ENCODE assay signal across 12 mouse cellular contexts in genomic region chr5:5508231-5508630, GRCm38 (mm10). TPM values are rescaled to one million over a fixed set of nuclear protein-coding genes. Genes with fewer than 3 reads are reported as not detected.
DNase-seq lines count a peak whose midpoint lies in the region; ATAC-seq and TF ChIP-seq lines count a peak whose summit lies in the region.
"Had no signal": no experiment of that assay in that cellular context is flagged by ENCODE, and none has a peak within 500 bp of the region (broad histone marks: within the 10 kb centered on the region; RNA-seq: fewer than 3 reads in every experiment).

No protein-coding gene starts in this region.

- H3K4me2 ChIP-seq in forebrain, embryonic 11.5 days (ENCODE audit: low read depth, low read length, severe bottlenecking) = no peak overlapping the region; the same call in 1 of the 2 replicates
- H3K4me2 ChIP-seq in hindbrain, embryonic 15.5 days = peak overlapping the region; percentile 47
- peak overlapping the region; percentile 19; the same call in 1 of the 2 replicates for H3K4me2 ChIP-seq in midbrain, postnatal 0 days (ENCODE audit: low read depth, low read length, poor library complexity, severe bottlenecking)

- TF ChIP-seq CTCF in midbrain, postnatal 0 days (IDR thresholded peaks at IDR 0.05) = no peak

- 82% methylated on average over 10 of the region's 10 CpGs for WGBS in forebrain, embryonic 11.5 days
- 54% methylated on average over 10 of the region's 10 CpGs for WGBS in hindbrain, embryonic 15.5 days
- WGBS in midbrain, postnatal 0 days = 82% methylated on average over 10 of the region's 10 CpGs

- H3K36me3 ChIP-seq in ES-E14 (ENCODE audit: control insufficient read depth, insufficient read depth, low read length, poor library complexity, severe bottlenecking) = peaks cover 8% of the 10 kb centered on the region; the same call in 1 of the 2 replicates
- no peaks in the 10 kb centered on the region; the same call in 1 of the 2 replicates for H3K36me3 ChIP-seq in forebrain, embryonic 11.5 days (ENCODE audit: control insufficient read depth, insufficient read depth, low read length)
- H3K36me3 ChIP-seq in hindbrain, embryonic 15.5 days = peaks cover 5% of the 10 kb centered on the region
- H3K36me3 ChIP-seq in midbrain, postnatal 0 days (ENCODE audit: insufficient read depth, low read length) = no peaks in the 10 kb centered on the region; the same call in 1 of the 2 replicates

- H3K27me3 ChIP-seq in forebrain, embryonic 11.5 days (ENCODE audit: control insufficient read depth, insufficient read depth, low read length) = no peaks in the 10 kb centered on the region
- H3K27me3 ChIP-seq in hindbrain, embryonic 15.5 days = no peaks in the 10 kb centered on the region
- H3K27me3 ChIP-seq in midbrain, postnatal 0 days (ENCODE audit: insufficient read depth, low read length) = no peaks in the 10 kb centered on the region

- in situ Hi-C loops in ES-E14 (cut with MboI; ENCODE audit: low sequenced_read_pairs in 2 of 2, unreplicated experiment in 2 of 2) = no loop called here

- H3K9ac ChIP-seq in ES-E14 (ENCODE audit: insufficient read depth, low read depth, low read length, poor library complexity, severe bottlenecking) = peak overlapping the region; percentile 14
- H3K9ac ChIP-seq in forebrain, embryonic 11.5 days (ENCODE audit: low read length) = no peak overlapping the region
- no peak overlapping the region for H3K9ac ChIP-seq in hindbrain, embryonic 15.5 days
- no peak overlapping the region for H3K9ac ChIP-seq in midbrain, postnatal 0 days (replicated peaks; ENCODE audit: low read length, poor library complexity, severe bottlenecking)
- H3K9ac ChIP-seq: liver, postnatal 0 days had no signal

- no peak overlapping the region; the same call in 1 of the 2 replicates for H3K27ac ChIP-seq in ES-E14 (ENCODE audit: insufficient read depth, low read depth, low read length, poor library complexity, severe bottlenecking)
- H3K27ac ChIP-seq in forebrain, embryonic 11.5 days (ENCODE audit: low read depth, low read length) = peak overlapping the region; percentile 14; the same call in 1 of the 2 replicates
- 0 out of 2 replicates have a peak overlapping the region, but pooled peaks have one; percentile 21 for H3K27ac ChIP-seq in hindbrain, embryonic 15.5 days (replicated peaks)
- no peak overlapping the region for H3K27ac ChIP-seq in midbrain, postnatal 0 days (ENCODE audit: low read depth, low read length)
- H3K27ac ChIP-seq: heart, adult 2 months had no signal

- no peaks in the 10 kb centered on the region for H3K9me3 ChIP-seq in ES-E14 (ENCODE audit: control insufficient read depth, insufficient read depth, low read depth, low read length)
- no peaks in the 10 kb centered on the region for H3K9me3 ChIP-seq in forebrain, embryonic 11.5 days (ENCODE audit: control insufficient read depth, low read length)
- H3K9me3 ChIP-seq in hindbrain, embryonic 15.5 days = no peaks in the 10 kb centered on the region
- H3K9me3 ChIP-seq in midbrain, postnatal 0 days (ENCODE audit: low read length) = no peaks in the 10 kb centered on the region
- H3K9me3 ChIP-seq: G1E had no signal

- H3K4me1 ChIP-seq in ES-E14 (ENCODE audit: control insufficient read depth in 2 of 2, insufficient read depth in 2 of 2, low read length in 2 of 2, poor library complexity in 1 of 2) = peaks cover 0 to 13% of the 10 kb centered on the region in 2 experiments; a peak in 3 of 4 replicates
- peaks cover 12% of the 10 kb centered on the region for H3K4me1 ChIP-seq in forebrain, embryonic 11.5 days (replicated peaks; ENCODE audit: control insufficient read depth, insufficient read depth, low read length)
- H3K4me1 ChIP-seq in hindbrain, embryonic 15.5 days (replicated peaks) = peaks cover 9% of the 10 kb centered on the region
- H3K4me1 ChIP-seq in midbrain, postnatal 0 days (ENCODE audit: insufficient read depth, low read length) = no peaks in the 10 kb centered on the region

- no peak for DNase-seq in ES-E14 (ENCODE audit: low read depth, low spot score)
- DNase-seq in forebrain, embryonic 11.5 days (ENCODE audit: low spot score) = no peak
- DNase-seq in midbrain, postnatal 0 days (ENCODE audit: low spot score) = no peak
- DNase-seq in left cerebral cortex, postnatal 10 days (ENCODE audit: extremely low spot score in 1 of 2, low spot score in 2 of 2) = no peak
- no peak for DNase-seq in heart, adult 8-10 months (ENCODE audit: low spot score)

- peak overlapping the region; percentile 22 to 53; a peak in 3 of 4 replicates for H3K4me3 ChIP-seq in ES-E14 (ENCODE audit: insufficient read depth in 1 of 2, low read depth in 1 of 2, low read length in 2 of 2, poor library complexity in 1 of 2, severe bottlenecking in 1 of 2)
- H3K4me3 ChIP-seq in forebrain, embryonic 11.5 days (ENCODE audit: low read depth, low read length) = no peak overlapping the region
- H3K4me3 ChIP-seq in hindbrain, embryonic 15.5 days = no peak overlapping the region
- H3K4me3 ChIP-seq in midbrain, postnatal 0 days (ENCODE audit: low read depth, low read length) = no peak overlapping the region
- H3K4me3 ChIP-seq: heart, adult 2 months had no signal

- intact Hi-C loops in left cerebral cortex, postnatal 10 days (cut with DNase I) = loop anchor here (5.0 kb wide), 1 partner anchor 239 kb away; the partner anchor contains the start of gene Steap1

- ATAC-seq in forebrain, embryonic 11.5 days (replicated peaks; ENCODE audit: low FRiP score) = peak; percentile 18; the same call in 1 of the 2 replicates
- peak; percentile 45 for ATAC-seq in hindbrain, embryonic 15.5 days (ENCODE audit: low FRiP score, low read depth)
- peak; percentile 27; the same call in 1 of the 2 replicates for ATAC-seq in midbrain, postnatal 0 days (ENCODE audit: low FRiP score)
- no peak for ATAC-seq in CD4-positive, CD25-positive, alpha-beta regulatory T cell, adult 4 months

TF ChIP-seq in ES-E14, 5 proteins besides CTCF, POLR2A, EP300 and RAD21:
- TF ChIP-seq ZNF384 (IDR thresholded peaks at IDR 0.05; ENCODE audit: low read depth, low read length) (no peak), HCFC1 (IDR thresholded peaks at IDR 0.05; ENCODE audit: borderline replicate concordance, insufficient read depth, low read length) (no peak), CHD2 (IDR thresholded peaks at IDR 0.05; ENCODE audit: low read depth, low read length) (no peak), ZC3H11A (IDR thresholded peaks at IDR 0.05; ENCODE audit: borderline replicate concordance, low read depth, low read length) (no peak), MAFK (IDR thresholded peaks at IDR 0.05; ENCODE audit: insufficient read depth, low read depth, low read length) (no peak)

RNA-seq across cellular contexts. Expression of gene Cldn12, which starts 6.5 kb away (rescaled TPM):
- 42.9 and 52.7 TPM in 2 replicates for total RNA-seq in ES-E14 (2012; rRNA removed)
- polyA plus RNA-seq in forebrain, embryonic 11.5 days (2014; fragmentation: Nextera tagmentation; extraction: Ambion mirVana) = 34.9 and 41.3 TPM in 2 replicates
- 16.3 and 18.7 TPM in 2 replicates for polyA plus RNA-seq in hindbrain, embryonic 15.5 days (2015; fragmentation: Nextera tagmentation; extraction: Ambion mirVana)
- total RNA-seq in midbrain, postnatal 0 days (2014; rRNA removed) = 16.7 and 21.4 TPM in 2 replicates
- polyA plus RNA-seq in midbrain, postnatal 0 days (2015; fragmentation: Nextera tagmentation; extraction: Ambion mirVana) = 13.9 and 14.5 TPM in 2 replicates
- total RNA-seq in left cerebral cortex, postnatal 10 days (2021) = 10 to 100 TPM; 45.4 to 53.8 TPM
- total RNA-seq in heart, adult 8-10 months (2022) = 10 to 100 TPM; 13.7 to 24.2 (median 16.9) TPM
- polyA plus RNA-seq in CD4-positive, CD25-positive, alpha-beta regulatory T cell, adult 4 months (2017; shearing (Covaris generic)) = 1 to 10 TPM; 2.3 to 3.7 TPM

RNA-seq across cellular contexts. Expression of gene 1700015F17Rik, which starts 29.3 kb away (rescaled TPM):
- not detected in 2 replicates for total RNA-seq in ES-E14 (2012; rRNA removed)
- polyA plus RNA-seq in forebrain, embryonic 11.5 days (2014; fragmentation: Nextera tagmentation; extraction: Ambion mirVana) = not detected in 2 replicates
- not detected in 2 replicates for polyA plus RNA-seq in hindbrain, embryonic 15.5 days (2015; fragmentation: Nextera tagmentation; extraction: Ambion mirVana)
- 0.42 TPM in 1 of 2 replicates, not detected in the other for total RNA-seq in midbrain, postnatal 0 days (2014; rRNA removed)
- polyA plus RNA-seq in midbrain, postnatal 0 days (2015; fragmentation: Nextera tagmentation; extraction: Ambion mirVana) = 0.22 and 0.33 TPM in 2 replicates
- 1 to 10 TPM in 1 of 2 experiments, not detected in 1; 1.2 TPM for total RNA-seq in left cerebral cortex, postnatal 10 days (2021)
- total RNA-seq in heart, adult 8-10 months (2022) = not detected
- polyA plus RNA-seq in CD4-positive, CD25-positive, alpha-beta regulatory T cell, adult 4 months (2017; shearing (Covaris generic)) = not detected
- total RNA-seq: G1E; heart, adult 2 months; layer of hippocampus, adult 18-20 months had no signal
- polyA plus RNA-seq: G1E; heart, adult 2 months; limb, embryonic 11.5 days; liver, postnatal 0 days had no signal

RNA-seq across cellular contexts. Expression of gene Gtpbp10, which starts 51.1 kb away (rescaled TPM):
- total RNA-seq in ES-E14 (2012; rRNA removed) = 36.4 and 39.1 TPM in 2 replicates
- 36.0 and 40.7 TPM in 2 replicates for polyA plus RNA-seq in forebrain, embryonic 11.5 days (2014; fragmentation: Nextera tagmentation; extraction: Ambion mirVana)
- polyA plus RNA-seq in hindbrain, embryonic 15.5 days (2015; fragmentation: Nextera tagmentation; extraction: Ambion mirVana) = 17.1 and 18.3 TPM in 2 replicates
- 15.5 and 21.7 TPM in 2 replicates for total RNA-seq in midbrain, postnatal 0 days (2014; rRNA removed)
- 10.5 and 10.6 TPM in 2 replicates for polyA plus RNA-seq in midbrain, postnatal 0 days (2015; fragmentation: Nextera tagmentation; extraction: Ambion mirVana)
- 1 to 10 TPM; 9.1 to 10.0 TPM for total RNA-seq in left cerebral cortex, postnatal 10 days (2021)
- 10 to 100 TPM in 3 of 4 experiments, 1 to 10 TPM in 1; 9.1 to 13.0 (median 11.1) TPM for total RNA-seq in heart, adult 8-10 months (2022)
- polyA plus RNA-seq in CD4-positive, CD25-positive, alpha-beta regulatory T cell, adult 4 months (2017; shearing (Covaris generic)) = 10 to 100 TPM; 10.6 to 13.6 TPM

Comparison
In these comparisons a context has a peak if more than half of its experiments do, and no peak if none do; other contexts are left out.
1. H3K27ac ChIP-seq: peak in forebrain, embryonic 11.5 days (single experiment) and hindbrain, embryonic 15.5 days (single experiment); none in ES-E14 (single experiment) and midbrain, postnatal 0 days (single experiment).
2. H3K4me3 ChIP-seq: peak in ES-E14 (2 of 2); none in forebrain, embryonic 11.5 days (single experiment), hindbrain, embryonic 15.5 days (single experiment) and midbrain, postnatal 0 days (single experiment).